Mouse (Mus musculus) intestine, postnatal 0 days (tissue): ENCODE data around the gene Zc3h12a. TPM values are rescaled to one million over a fixed set of nuclear protein-coding genes. Genes with fewer than 3 reads are reported as not detected.

ENCODE experiments used
- ATAC-seq: fragments of 200-750 bp; cut with Nextera tagmentation; 2 replicates; pipeline ENCODE4 v1.8.0; 2017; ENCODE audit warnings: mild to moderate bottlenecking, moderate TSS enrichment, moderate library complexity
- H3K27ac ChIP-seq: fragments of 300-500 bp; sonication (generic); 2 replicates; pipeline ENCODE4 v1.5.1; 2014; ENCODE audit warnings: mild to moderate bottlenecking, low read depth, low read length, moderate library complexity
- H3K27me3 ChIP-seq: fragments of 300-500 bp; sonication (generic); replicated peaks from 2 replicates; pipeline ENCODE4 v1.6.1; 2014; ENCODE audit warnings: low read length, mixed read lengths; ENCODE audit not compliant: control insufficient read depth, insufficient read depth
- H3K36me3 ChIP-seq: fragments of 300-500 bp; sonication (generic); 2 replicates; pipeline ENCODE4 v1.6.1; 2014; ENCODE audit warnings: mild to moderate bottlenecking, moderate library complexity; ENCODE audit not compliant: control insufficient read depth, insufficient read depth
- H3K4me1 ChIP-seq: fragments of 300-500 bp; sonication (generic); replicated peaks from 2 replicates; pipeline ENCODE4 v1.6.1; 2014; ENCODE audit warnings: antibody characterized with exemption, low read length, mixed read lengths; ENCODE audit not compliant: control insufficient read depth, insufficient read depth
- H3K4me2 ChIP-seq: fragments of 300-500 bp; sonication (generic); replicated peaks from 2 replicates; pipeline ENCODE4 v1.6.1; 2014; ENCODE audit warnings: low read depth, mild to moderate bottlenecking, moderate library complexity
- H3K4me3 ChIP-seq: fragments of 300-500 bp; sonication (generic); 2 replicates; pipeline ENCODE4 v1.5.1; 2014; ENCODE audit warnings: low read depth, low read length
- H3K9ac ChIP-seq: fragments of 300-500 bp; sonication (generic); 2 replicates; pipeline ENCODE4 v1.6.1; 2014; ENCODE audit warnings: mild to moderate bottlenecking, low read depth, low read length
- H3K9me3 ChIP-seq: fragments of 300-500 bp; sonication (generic); 2 replicates; pipeline ENCODE4 v1.6.1; 2016; ENCODE audit warnings: mixed run types; ENCODE audit not compliant: control insufficient read depth
- CTCF ChIP-seq: sonication (generic); IDR thresholded peaks from 2 replicates; pipeline ENCODE4 v1.5.1; 2016; ENCODE audit warnings: low read depth, mild to moderate bottlenecking, control low read depth, antibody characterized with exemption, moderate library complexity
- WGBS: fragments of 180-500 bp; shearing (Covaris S2); extraction: QIAGEN DNeasy Blood & Tissue Kit; methylation state at CpG from one replicate; pipeline ENCODE4 v1.1.7; 2014; 5-methylcytosine and 5-hydroxymethylcytosine counted together
- polyA plus RNA-seq: library from polyadenylated mRNA; unstranded; fragments of >200 nt; fragmentation: Nextera tagmentation; extraction: Ambion mirVana; gene quantifications from 2 replicates; pipeline ENCODE4 v1.2.1, GENCODE M21; 2015

Gene Zc3h12a
- polyA plus RNA-seq, 1 experiment from 2014 or later = 1.3 TPM

- H3K4me3 ChIP-seq = no peak overlapping the region
- peak; percentile 97 for TF ChIP-seq CTCF
- no peaks in the 10 kb centered on the region for H3K36me3 ChIP-seq
- H3K27ac ChIP-seq = no peak overlapping the region
- WGBS = 6% methylated on average over 19 of the region's 19 CpGs
- H3K9me3 ChIP-seq = no peaks in the 10 kb centered on the region
- ATAC-seq = peak; percentile 55
- H3K9ac ChIP-seq = no peak overlapping the region
- H3K4me2 ChIP-seq = peak overlapping the region; percentile 55
- H3K4me1 ChIP-seq = no peaks in the 10 kb centered on the region
- H3K27me3 ChIP-seq = 0 out of 2 replicates have a peak, but pooled peaks cover 8% of the 10 kb centered on the region
Measured at GRCm38 (mm10) chr4:125160320-125160950, 32.8 kb upstream of the Zc3h12a start.

- 65% methylated on average over 20 of the region's 20 CpGs for WGBS
- Histone ChIP-seq H3K9me3 (no peaks in the 10 kb centered on the region), H3K9ac (no peak overlapping the region), H3K4me1 (no peaks in the 10 kb centered on the region), H3K4me3 (no peak overlapping the region), H3K27ac (no peak overlapping the region), H3K36me3 (no peaks in the 10 kb centered on the region), H3K4me2 (no peak overlapping the region), H3K27me3 (0 out of 2 replicates have a peak, but pooled peaks cover 8% of the 10 kb centered on the region)
- no peak for TF ChIP-seq CTCF
- no peak for ATAC-seq
Measured at GRCm38 (mm10) chr4:125158581-125159317, 31.1 kb upstream of the Zc3h12a start.

- H3K9me3 ChIP-seq = no peaks in the 10 kb centered on the region
- H3K4me3 ChIP-seq = no peak overlapping the region
- 0 out of 2 replicates have a peak, but pooled peaks cover 8% of the 10 kb centered on the region for H3K27me3 ChIP-seq
- TF ChIP-seq CTCF = no peak
- no peaks in the 10 kb centered on the region for H3K36me3 ChIP-seq
- no peaks in the 10 kb centered on the region for H3K4me1 ChIP-seq
- 66% methylated on average over 2 of the region's 2 CpGs for WGBS
- no peak overlapping the region for H3K4me2 ChIP-seq
- H3K27ac ChIP-seq = peak overlapping the region; percentile 57; the same call in 1 of the 2 replicates
- peak; percentile 58 for ATAC-seq
- H3K9ac ChIP-seq = no peak overlapping the region
Measured at GRCm38 (mm10) chr4:125158081-125158480, 30.4 kb upstream of the Zc3h12a start.

GRCm38 (mm10) chr4:125157322-125157721, 29.7 kb upstream of the Zc3h12a start:
- Histone ChIP-seq H3K9ac (no peak overlapping the region), H3K36me3 (no peaks in the 10 kb centered on the region), H3K4me2 (no peak overlapping the region), H3K9me3 (no peaks in the 10 kb centered on the region), H3K4me3 (no peak overlapping the region), H3K4me1 (no peaks in the 10 kb centered on the region), H3K27me3 (0 out of 2 replicates have a peak, but pooled peaks cover 8% of the 10 kb centered on the region), H3K27ac (peak overlapping the region; percentile 57; the same call in 1 of the 2 replicates)
- 41% methylated on average over 3 of the region's 3 CpGs for WGBS
- ATAC-seq = peak; percentile 78
- TF ChIP-seq CTCF = 0 out of 2 replicates have a peak, but pooled peaks have one; percentile 7

- Histone ChIP-seq H3K27me3 (0 out of 2 replicates have a peak, but pooled peaks cover 2% of the 10 kb centered on the region), H3K9me3 (no peaks in the 10 kb centered on the region), H3K27ac (no peak overlapping the region), H3K4me1 (no peaks in the 10 kb centered on the region), H3K4me2 (no peak overlapping the region), H3K9ac (no peak overlapping the region), H3K4me3 (no peak overlapping the region), H3K36me3 (no peaks in the 10 kb centered on the region)
- no peak for ATAC-seq
- 84% methylated on average over 5 of the region's 5 CpGs for WGBS
- TF ChIP-seq CTCF = no peak
Measured at GRCm38 (mm10) chr4:125155646-125156045, 28.0 kb upstream of the Zc3h12a start.

DNA sequence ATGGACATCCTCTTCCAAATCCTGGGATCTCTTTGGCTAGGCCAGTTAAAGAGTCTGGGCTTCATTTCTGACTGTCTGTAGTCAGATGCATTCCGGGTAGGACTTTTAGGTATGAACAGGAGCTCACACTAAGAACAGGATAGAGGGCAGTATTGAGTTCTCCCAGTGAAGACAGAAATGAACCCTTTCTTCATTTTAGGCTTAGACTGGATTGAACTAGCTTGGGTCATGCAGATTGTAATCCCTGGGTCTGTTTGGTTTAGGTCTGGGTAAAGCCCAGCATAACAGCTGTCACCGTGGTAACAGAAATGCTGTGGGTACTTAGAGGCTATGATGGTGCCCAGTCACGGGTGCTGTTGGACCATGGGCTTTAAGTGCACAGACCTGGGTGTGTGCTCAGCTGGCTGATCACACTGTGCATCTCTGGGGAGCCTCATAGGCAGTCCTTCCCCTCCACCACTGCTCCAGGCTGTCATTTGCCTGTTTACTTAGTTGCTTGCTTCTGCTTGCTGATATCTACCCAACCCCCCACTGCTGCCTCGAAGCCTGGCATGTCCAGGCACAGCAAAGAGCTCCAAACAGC, 26.1 kb upstream of the Zc3h12a start:
- H3K4me3 ChIP-seq = no peak overlapping the region
- 44% methylated on average over 4 of the region's 4 CpGs for WGBS
- no peaks in the 10 kb centered on the region for H3K4me1 ChIP-seq
- H3K9ac ChIP-seq = no peak overlapping the region
- H3K4me2 ChIP-seq = no peak overlapping the region
- no peaks in the 10 kb centered on the region for H3K36me3 ChIP-seq
- TF ChIP-seq CTCF = peak; percentile 40
- no peak for ATAC-seq
- H3K27me3 ChIP-seq = no peaks in the 10 kb centered on the region
- no peak overlapping the region for H3K27ac ChIP-seq
- no peaks in the 10 kb centered on the region for H3K9me3 ChIP-seq
